Mouse (Mus musculus) cerebellum, postnatal 36 days (tissue): Measurements from ENCODE around the gene Pcca.

Experiments used
- DNase-seq, 2 experiments: peaks; one replicate each; pipeline ENCODE4 v3.0.0; 2021 to 2022; ENCODE audit warnings: mixed read lengths in 2 of 2

The Pcca gene

GRCm38 (mm10) chr14:122896106-122896505 is 362.0 kb downstream of the Pcca start:
- no peak for DNase-seq

DNA sequence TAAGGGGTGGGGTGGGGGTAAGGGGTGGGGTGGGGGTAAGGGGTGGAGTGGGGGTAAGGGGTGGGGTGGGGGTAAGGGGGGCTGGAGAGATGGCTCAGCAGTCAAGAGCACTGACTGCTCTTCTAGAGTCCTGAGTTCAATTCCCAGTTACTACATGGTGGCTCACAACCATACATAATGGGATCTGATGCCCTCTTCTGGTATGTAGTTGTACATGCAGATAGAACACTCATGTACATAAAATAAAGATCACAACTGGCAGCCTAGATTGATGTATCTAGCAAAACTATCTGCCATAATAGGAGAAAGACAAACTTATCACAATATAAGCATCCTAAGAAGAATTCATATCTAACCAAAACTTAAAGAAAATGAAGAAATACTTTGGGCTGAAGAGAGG is 364.4 kb downstream of the Pcca start:
- no peak for DNase-seq

GRCm38 (mm10) chr14:122900679-122901078 is 366.6 kb downstream of the Pcca start:
- peak in 1 of 2 experiments; percentile 46 for DNase-seq

- DNase-seq = no peak
These were observed 367.1 kb downstream of the Pcca start for GRCm38 (mm10) chr14:122901177-122901576.

GRCm38 (mm10) chr14:122901715-122902114 is 367.6 kb downstream of the Pcca start:
- DNase-seq = peak in 1 of 2 experiments; percentile 21

GRCm38 (mm10) chr14:122902136-122902535 is 368.0 kb downstream of the Pcca start:
- peak; percentile 67 to 72 for DNase-seq

DNA sequence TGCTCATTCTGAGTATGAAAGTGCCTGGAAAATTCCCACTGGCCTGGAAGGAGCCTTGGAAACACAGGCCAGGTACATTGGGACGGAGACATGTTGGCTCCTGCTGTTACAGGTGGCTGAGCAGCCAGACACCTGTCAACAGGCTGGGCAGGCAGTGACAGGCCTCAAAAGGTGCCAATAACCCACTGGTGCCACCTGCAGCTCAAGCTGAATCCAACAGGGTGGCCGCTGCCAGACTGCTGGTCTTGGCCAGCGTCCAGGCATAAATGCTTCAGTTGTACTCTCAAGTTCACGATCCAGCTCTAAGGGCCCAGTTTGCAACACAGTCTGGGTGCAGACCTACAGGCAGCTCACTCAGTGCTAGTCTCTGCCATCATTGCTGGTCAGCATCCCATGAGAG is 368.8 kb downstream of the Pcca start:
- peak; percentile 93 to 96 for DNase-seq

- no peak for DNase-seq
These were observed 369.8 kb downstream of the Pcca start for GRCm38 (mm10) chr14:122903923-122904351.

DNA sequence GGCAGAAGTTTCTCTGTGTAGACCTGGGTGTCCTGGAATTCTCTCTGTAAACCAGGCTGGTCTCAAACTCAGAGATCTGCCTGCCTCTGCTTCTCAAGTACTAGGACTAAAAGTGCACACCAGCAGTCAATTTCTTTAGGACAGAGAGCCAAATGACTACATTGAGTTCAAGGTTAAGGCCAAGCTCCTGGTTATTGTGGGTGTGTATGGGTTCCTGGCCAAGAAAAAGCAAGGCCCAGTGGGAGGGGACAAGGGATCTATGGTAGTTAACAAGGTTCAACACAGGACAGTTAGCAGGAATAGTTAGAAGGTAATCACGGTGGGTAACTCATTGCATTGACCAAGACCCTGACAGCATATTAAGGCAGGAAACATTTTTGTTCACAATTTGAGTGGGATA is 370.9 kb downstream of the Pcca start:
- DNase-seq = no peak

DNA sequence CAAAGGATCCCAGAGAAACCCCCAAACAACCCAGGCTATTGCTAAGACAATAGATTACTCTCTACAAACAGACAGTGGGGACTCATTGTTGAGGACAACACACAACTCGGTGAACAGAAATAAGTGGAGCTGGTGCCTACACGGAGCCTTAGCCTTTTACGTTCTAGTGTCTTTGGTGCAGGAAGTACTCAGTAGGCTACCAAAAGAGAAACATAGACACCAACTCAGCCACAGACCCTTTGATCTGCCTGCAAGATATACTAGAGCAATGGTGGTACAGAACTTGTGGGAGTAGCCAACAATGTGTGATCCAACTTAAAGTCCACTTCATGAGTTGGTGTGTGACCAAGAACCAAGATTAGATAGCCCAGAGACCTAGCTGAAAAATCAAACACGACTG is 374.0 kb downstream of the Pcca start:
- no peak for DNase-seq

GRCm38 (mm10) chr14:122909368-122910091 is 375.4 kb downstream of the Pcca start:
- no peak for DNase-seq

GRCm38 (mm10) chr14:122911265-122911664 is 377.1 kb downstream of the Pcca start:
- no peak for DNase-seq

DNA sequence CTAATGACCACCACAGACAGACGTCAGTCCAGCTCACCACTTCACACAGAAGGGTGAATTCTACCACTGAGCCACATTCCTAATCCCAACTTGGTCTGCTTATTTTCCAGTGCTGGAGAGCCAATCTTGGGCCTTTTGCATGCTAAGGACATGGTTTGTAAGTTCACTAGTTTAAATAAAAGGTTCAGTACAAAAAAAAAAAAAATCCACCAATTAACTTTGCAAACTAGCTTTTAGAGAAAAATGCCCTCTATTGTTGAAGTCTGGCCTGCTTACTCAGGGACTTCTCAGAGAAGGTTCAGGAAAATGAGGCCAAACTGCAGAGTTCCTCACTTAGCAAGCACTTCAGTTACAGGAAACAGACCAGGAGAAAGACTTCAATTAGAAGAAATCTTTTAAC is 378.0 kb downstream of the Pcca start:
- DNase-seq = no peak

DNA sequence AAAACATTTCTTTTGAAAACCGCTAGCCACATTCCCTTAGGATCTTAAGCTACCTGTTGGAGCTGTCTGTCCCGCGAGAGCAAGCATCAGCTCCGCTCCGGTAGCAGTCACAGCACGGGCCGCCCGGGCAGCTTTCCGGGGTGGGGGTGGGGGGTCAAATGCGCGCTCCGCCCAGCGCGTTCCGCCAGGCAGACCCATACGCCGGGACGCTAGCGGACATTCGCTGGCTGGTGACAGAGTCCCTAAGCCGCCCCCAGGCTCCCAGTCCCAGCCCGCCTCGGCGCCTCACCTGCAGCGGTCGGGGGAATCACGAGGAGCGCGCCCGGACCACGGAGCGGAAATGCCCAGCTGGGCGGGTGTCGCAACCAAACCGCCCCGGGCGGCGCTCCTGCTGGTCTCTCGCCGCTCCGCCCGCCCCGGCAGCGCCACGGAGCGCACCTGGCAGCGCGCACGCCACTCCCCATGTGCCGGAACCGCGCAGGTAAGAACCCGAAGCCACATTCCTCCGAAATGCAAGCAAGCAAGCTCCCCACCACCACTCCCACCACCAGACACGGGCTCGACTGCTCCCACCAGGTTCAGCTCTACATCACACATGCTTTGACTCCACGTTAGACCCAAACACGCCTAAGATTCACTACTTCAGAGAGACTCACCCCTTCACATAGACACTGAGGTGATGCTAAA is 378.8 kb downstream of the Pcca start:
- DNase-seq = peak; percentile 80 to 81

GRCm38 (mm10) chr14:122913657-122914056 is 379.5 kb downstream of the Pcca start, which contains the start of gene Ggact:
Gene Ggact, minus strand, starts transcription at chr14:122913757.
- DNase-seq = no peak

DNA sequence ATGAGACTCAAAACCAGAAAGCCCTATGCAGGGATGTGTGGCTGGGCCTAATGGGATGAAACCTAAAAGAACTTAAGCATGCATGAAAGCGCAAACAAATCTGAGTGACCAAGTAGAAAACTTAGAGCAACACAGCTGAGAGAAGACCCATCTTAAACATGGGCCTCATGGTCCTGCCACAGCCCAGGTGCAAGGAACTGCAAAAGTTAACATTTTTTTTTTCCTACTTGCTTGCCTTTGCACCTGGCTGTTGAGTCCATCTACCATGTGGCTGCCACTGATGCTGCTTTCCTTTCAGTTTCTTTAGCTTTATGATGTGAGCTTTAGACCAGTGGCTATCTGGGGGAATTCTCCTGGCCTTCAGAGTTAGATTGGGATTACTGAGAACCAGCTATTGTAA is 383.6 kb downstream of the Pcca start:
- no peak for DNase-seq

GRCm38 (mm10) chr14:122920011-122920410 is 385.9 kb downstream of the Pcca start:
- DNase-seq = no peak

GRCm38 (mm10) chr14:122936460-122936859 is 402.3 kb downstream of the Pcca start:
- peak; percentile 37 to 40 for DNase-seq
